Mouse (Mus musculus) right cerebral cortex, adult 18-20 months (tissue): ENCODE data around the gene Lyrm9.

Source experiments
- DNase-seq: peaks from one replicate; pipeline ENCODE4 v3.0.0; 2022; ENCODE audit warnings: mixed read lengths

Gene Lyrm9

DNA sequence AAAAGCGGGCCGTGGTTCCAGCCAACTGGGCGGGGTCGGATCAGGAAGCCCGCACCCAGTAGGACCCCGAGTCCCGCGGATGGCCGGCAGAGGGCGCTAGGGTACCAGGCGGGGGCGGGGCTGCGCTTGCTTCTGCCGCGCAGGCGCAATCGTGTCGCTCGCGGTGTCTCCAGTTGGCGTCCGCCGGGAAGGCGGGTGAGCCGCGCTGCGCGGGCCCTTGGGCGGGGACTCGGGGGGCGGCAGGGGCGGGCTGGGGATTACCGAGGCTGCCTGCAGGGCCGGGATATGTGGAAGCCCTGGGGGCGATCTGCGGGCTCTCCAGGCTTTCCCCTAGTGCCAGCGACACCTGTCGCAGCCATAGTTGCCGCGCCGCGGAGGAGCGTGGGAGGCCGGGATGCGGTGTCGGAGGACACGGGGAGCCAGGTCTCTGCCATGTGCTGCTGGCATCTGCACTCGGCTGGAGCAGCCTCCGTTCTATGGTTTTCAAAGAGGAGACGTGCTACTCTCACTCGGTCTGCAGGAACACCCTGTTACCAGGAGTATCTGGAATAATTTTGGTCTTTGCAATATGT is at the start of gene Lyrm9:
Lyrm9 (plus strand) TSS at position 143 of the 572 bp plus-strand sequence.
- DNase-seq = peak; percentile 92

- no peak for DNase-seq
Measured at GRCm38 (mm10) chr11:78777851-78778680, 48.3 kb upstream of the Lyrm9 start.

- DNase-seq = no peak
Measured at GRCm38 (mm10) chr11:78780002-78780401, 46.4 kb upstream of the Lyrm9 start.

GRCm38 (mm10) chr11:78780571-78780970 is 45.8 kb upstream of the Lyrm9 start:
- DNase-seq = no peak

DNA sequence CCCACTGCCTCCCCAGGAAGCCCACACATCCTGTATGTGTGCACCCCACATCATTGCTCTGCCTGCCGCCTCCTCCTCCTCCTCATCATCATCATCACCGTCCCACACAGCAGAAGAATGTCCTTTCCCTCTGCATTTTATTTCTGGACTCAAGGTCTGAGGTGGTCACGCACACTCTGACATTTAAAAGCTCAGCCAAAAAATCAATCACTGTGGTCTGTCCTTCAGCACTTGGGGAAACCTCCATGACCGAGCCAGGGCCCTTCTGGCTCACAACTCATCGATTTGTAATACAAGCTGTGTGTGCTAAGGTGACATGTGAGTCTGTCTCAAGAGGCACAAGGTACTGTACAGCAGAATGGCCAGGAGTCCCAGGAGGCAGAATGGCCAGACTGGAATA is 44.1 kb upstream of the Lyrm9 start:
- no peak for DNase-seq

- no peak for DNase-seq
Measured at GRCm38 (mm10) chr11:78782791-78783347, 43.5 kb upstream of the Lyrm9 start.

- no peak for DNase-seq
Measured at GRCm38 (mm10) chr11:78786013-78786431, 40.4 kb upstream of the Lyrm9 start.

- no peak for DNase-seq
Measured at GRCm38 (mm10) chr11:78789370-78790060, 36.9 kb upstream of the Lyrm9 start.

DNA sequence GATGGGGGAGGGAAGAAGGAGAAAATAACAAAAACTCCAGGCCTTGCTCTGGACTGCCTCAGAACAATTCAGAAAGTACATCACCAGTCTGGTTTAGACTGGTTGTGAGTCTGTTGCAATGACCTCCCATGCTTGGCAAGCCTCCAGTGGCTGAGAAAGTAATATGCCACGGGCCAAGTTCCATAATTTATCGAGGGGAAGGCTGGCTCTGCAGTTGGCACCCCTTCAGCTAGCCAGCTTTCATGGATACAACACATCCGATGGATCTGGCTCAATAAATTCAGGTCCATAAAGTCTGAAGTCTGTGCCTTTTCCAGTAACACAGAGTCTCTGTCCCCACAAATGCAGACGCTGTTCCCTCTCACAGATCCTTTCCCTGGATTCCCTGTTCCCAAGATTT is 34.8 kb upstream of the Lyrm9 start:
- DNase-seq = peak; percentile 40

DNA sequence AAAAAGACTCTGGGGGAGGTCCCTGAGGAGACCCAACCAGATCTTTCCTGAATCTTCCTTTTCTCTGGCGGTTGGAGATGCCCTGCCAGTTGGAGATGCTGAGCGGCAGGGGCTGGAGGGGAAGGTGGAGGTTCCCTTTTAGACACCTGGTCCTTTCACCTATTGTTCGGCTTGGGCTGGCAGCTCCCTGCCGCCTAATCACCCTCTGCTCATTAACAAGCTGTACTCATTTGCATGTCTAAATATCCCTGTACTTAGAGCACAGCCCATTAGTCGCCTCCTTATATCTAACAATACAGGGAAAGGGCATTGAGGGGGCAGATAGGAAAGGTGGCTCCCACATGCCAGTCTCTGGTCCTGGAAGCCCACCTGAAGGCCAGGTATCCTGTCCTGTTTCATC is 34.3 kb upstream of the Lyrm9 start:
- no peak for DNase-seq

GRCm38 (mm10) chr11:78792465-78792864 is 33.9 kb upstream of the Lyrm9 start:
- DNase-seq = peak; percentile 81

DNA sequence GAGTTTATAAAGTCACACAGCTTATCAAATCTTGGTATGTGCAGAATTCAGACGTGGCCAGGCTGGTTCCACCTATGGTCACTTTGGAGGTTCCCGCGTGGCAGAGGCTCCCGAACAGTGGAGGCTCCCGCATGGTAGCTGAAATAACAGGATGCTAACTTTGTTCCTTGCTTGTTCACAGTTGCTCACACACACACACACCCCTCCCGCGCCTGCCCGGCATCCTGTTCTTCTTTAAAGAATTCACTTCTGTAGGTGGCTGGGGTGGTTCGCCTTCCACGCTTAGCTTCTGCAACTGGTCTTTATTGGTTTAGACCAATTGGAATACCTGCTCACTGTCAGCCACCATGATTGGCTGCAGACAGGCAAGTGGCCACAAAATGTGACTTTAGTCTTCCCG is 33.3 kb upstream of the Lyrm9 start:
- DNase-seq = peak; percentile 54

DNA sequence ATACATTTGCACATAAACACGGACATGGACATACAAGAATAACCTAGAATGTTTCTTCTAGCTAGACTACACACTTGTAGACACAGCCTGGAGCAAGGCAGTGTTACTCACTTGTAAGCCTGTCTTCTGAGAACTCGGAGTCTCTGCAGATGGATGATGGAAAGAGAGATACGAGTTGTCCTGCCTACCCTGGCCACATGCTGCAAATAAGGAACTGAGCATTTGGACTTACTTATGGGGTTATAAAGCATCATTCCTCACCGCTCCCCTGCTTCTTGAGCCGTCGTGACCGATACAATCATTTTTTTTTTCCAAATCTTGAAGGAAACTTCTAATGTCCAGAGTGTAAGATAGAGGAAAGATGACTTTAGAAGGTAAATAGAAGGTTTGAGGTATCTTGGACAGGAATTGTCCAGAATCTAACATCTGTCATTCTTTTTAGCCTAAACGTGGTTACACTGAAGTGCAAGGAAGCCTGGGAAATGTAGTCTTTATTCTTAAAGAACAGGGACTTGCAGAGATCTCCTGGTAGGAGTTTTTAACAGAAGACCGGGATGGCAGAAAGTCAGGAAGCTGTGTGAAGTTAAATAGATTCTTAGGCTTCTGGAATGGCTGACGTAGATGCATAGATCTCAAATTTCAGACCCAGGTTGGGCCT is 30.2 kb upstream of the Lyrm9 start:
- DNase-seq = no peak

- DNase-seq = no peak
Measured at GRCm38 (mm10) chr11:78801094-78801493, 25.3 kb upstream of the Lyrm9 start.

- DNase-seq = no peak
Measured at GRCm38 (mm10) chr11:78803587-78804316, 22.6 kb upstream of the Lyrm9 start.

DNA sequence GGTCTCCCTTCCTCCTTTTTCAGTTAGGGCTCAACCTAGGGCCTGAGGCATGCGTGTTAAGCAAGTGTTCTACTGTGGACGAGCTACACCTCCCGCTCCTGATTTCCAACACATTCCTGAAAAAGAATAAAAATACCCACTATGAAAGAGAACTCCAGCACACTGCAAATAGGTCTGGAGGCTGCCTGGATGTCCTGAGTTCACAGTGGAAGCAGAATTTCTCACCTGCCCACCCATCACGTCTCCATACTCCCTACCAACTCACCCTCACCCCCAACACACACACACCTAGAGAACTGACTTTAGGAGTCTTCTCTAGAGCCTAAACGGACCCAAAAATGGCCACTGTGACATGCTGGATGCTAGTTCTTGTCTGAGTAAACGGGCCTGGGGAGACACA is 21.8 kb upstream of the Lyrm9 start:
- DNase-seq = peak; percentile 46

- DNase-seq = peak; percentile 69
Measured at GRCm38 (mm10) chr11:78805198-78805597, 21.2 kb upstream of the Lyrm9 start.

DNA sequence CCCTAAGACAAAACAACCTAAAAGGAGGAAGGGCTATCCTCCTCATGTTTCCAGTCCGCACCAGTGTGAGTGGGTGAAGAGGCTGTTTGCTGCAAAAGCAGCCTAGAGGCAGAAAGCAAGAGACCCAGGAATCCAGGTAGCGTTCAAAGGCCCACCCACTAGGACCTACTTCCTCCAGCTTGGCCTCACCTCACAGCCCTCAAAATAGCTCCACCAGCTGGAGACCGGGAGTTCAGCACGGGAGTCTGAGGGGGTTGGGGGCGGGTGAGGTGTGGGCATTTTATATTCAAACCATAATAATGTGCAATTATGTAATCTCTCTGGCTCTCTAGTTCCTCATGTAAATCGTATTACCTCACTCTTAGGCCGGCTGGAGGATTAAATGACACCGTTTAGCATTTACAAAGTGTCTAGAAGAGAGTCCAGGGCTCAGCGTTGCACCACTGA is 20.7 kb upstream of the Lyrm9 start:
- peak; percentile 68 for DNase-seq

DNA sequence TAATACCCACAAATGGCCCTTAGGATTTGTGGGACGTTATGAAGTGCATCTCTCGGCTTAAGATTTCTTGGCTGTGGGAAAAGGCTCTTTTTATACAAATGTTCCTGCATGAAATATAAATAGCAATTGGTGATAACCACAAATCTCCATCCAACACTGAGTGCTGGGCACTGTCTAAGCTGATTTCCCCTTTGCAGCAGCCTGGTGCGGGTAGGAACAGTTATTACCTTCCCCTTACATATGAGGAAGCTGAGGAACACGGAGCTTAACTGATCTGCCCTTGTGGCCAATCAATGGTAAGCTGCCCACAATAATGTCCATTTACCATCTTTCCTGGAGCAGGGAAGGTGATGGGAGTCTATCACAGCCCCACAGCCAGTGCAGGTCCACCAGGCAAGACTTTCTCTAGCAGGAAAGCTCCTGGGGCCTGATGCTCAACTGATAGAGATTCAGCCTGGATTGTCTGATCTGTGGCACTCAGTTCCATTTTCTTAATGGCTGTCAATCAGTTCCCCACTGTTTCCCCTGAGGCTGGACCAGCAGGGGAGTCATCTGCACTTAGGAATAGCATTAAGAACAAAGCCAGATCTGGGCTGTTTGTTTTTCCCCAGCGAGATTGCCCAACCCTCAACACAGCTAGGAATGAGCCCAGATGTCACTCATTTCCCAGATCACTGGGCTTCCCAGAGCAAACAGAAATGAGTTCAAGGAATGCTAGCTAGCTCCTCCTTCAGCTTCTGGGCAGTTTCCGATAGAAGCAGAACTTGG is 18.9 kb upstream of the Lyrm9 start:
- no peak for DNase-seq

- no peak for DNase-seq
Measured at GRCm38 (mm10) chr11:78809398-78809797, 17.0 kb upstream of the Lyrm9 start.

DNA sequence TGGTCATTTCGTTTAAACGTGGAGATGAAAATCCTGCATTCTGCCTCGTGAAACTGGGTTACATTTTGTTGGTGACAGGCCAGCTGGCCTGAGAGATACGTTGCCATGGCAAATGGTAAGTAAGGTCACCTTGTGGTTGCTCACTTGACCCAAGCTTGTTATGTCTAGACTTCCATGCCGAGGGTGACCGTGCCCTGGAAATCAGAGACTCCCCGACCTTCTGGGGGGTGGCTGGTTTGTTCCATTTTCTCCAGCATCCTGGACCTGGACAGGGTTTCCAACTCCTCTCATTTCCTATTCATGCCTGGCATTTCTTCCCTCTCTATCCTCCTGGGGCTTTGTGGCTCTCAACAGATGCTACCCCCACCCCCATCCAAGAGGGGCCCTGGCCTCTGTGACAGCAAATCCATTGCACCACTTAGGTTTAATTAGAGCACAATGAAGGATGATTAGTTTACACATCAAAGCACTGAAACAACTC is 11.9 kb upstream of the Lyrm9 start:
- no peak for DNase-seq
